Mouse (Mus musculus) brain, embryonic 18.5 days (tissue): Measurements from ENCODE around the gene Rcan2.

Source experiments
- DNase-seq: peaks from one replicate; pipeline ENCODE4 v3.0.0-alpha.2; 2012; ENCODE audit warnings: low read depth, low spot score

The Rcan2 gene

GRCm38 (mm10) chr17:43801077-43801476, at the start of gene Rcan2:
Gene Rcan2, plus strand, starts transcription at chr17:43801351.
- DNase-seq = no peak

- DNase-seq = no peak
Measured at GRCm38 (mm10) chr17:43752811-43753210, 48.3 kb upstream of the Rcan2 start.

- DNase-seq = no peak
Measured at GRCm38 (mm10) chr17:43754687-43755086, 46.5 kb upstream of the Rcan2 start.

DNA sequence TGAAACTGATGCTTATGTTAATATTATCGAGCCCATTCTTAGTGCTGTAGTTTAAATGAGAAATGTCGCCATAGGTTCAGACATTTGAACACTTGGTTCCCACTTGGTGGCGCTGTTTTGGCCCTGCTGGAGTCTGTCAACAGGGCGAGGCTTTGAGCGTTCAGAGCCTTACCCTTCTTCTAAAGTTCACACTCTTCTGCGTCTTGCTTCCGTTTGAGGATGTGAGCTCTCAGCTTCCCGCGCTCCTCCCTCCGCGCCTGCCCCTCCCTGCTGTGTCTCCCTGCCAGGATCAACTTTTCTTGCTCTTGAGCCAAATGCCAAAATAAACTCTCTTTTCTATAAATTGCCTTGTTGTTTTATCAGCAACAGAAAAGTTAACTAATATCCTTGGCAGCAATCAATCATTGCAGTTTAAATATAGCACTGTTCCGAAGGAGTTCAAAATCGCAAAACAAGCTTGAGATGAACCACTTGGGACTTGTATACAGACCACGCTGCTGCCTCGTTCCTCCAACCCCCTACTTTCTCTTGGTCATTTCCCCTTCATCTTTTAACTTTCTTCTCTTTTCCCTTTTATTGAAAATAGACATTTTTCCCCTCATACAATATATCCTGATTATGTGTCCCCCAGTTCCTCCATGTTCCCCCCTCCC, 42.4 kb upstream of the Rcan2 start:
- no peak for DNase-seq

DNA sequence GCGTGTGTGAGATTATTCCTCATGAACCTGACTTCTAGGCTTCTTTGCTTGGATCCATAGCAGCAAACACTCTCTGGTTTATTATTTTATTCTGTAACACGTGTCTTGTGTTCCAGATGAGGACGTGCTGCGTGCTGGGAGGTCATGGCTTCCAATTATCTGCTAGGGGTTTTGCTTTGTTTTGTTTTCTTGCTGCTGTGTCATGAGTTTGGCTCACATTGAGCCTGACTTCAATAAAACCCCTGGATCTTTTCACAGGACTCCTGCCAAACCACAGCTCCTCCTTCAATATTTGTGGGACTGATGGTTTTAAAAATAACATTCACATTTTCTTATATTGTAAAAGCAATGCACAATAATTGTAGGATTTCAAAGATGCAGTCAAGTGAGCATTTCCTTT, 16.6 kb upstream of the Rcan2 start:
- DNase-seq = no peak

- no peak for DNase-seq
Measured at GRCm38 (mm10) chr17:43788222-43788621, 12.9 kb upstream of the Rcan2 start.

GRCm38 (mm10) chr17:43789376-43789775, 11.8 kb upstream of the Rcan2 start:
- no peak for DNase-seq

- DNase-seq = no peak
Measured at GRCm38 (mm10) chr17:43791751-43792150, 9.4 kb upstream of the Rcan2 start.

DNA sequence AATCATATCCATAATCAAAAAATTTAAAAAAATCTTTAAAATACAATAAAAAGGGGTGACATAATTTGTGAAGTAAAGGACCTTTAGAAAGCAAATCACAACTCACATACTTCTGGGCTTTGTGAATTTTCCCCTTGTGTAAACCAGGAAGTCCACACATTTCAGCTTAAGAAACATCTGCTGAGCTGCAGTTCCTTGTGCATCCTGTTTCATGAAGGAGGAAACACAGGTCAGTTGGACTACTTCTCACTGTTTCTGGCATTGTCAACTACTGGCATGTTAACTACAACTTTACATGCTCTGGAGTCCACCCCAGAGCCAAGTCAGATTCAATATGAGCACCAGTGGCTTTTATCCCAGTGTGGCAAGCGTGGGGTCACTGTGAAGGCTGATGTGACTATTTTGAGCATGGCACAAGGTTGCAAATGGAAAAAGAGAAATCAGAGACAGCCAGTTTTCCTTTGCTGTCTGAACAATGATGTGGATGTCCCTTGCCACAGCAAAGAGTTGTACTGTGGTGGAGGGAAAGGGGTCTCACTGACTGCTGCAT, 6.3 kb upstream of the Rcan2 start:
- DNase-seq = no peak

DNA sequence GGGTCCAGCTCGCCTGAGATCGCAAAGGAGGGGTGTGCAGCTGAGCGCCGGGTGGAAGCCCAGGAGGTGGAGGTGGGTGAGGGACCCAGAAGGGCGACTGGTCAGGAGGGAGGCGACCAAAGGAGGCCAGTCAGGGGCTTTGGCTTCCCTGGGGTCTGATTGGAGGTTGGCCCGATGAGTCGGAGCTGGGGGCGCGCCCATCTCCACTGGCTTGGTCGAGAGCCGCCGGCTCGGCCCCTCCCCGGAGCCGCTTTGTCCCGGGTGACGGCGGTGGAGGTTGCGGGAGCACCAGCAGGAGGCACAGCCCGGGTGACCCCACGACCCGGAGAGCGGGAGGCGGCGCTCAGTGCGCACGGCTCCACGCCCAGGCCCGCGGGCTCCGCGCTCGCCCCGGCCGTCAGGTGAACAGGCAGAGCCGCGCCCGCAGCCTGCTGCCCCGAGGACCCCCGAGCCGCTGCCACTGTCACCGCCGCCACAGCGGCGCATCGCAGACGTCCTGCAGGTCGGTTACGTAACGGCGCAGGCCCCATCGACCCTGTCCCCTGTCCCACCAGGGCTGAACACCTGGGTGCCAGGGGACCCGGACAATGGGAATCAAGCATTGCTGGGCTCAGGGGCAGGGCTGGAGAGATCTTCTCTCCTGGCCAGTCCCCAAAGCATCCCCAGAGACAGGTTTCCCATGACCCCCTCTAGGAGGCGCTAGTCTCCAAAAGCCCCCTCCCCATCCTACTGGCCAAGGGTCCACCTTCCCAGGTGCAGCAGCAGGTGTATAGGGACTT, 633 bp downstream of the Rcan2 start:
- no peak for DNase-seq

GRCm38 (mm10) chr17:43802414-43802813, 1.3 kb downstream of the Rcan2 start:
- DNase-seq = no peak

- no peak for DNase-seq
Measured at GRCm38 (mm10) chr17:43803111-43803510, 2.0 kb downstream of the Rcan2 start.

DNA sequence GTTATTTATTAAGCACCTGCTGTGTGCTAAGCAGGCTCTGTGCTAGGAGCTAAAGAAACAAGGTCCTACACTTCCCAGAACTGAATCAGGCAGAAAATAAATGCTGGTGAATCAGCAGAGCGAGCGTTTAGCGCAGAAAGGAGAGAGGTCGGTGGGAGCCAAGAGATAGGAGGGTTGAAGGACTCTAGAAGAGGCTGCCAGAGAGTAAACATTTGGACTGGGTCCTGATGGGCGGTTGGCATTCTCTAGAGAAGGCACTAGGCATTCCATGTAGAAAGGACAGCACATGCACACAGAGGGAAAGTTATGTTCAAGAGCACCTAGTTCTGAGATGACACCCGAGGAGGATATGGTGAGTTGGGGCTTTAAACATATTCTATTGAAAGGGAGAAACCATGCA, 2.6 kb downstream of the Rcan2 start:
- DNase-seq = no peak

DNA sequence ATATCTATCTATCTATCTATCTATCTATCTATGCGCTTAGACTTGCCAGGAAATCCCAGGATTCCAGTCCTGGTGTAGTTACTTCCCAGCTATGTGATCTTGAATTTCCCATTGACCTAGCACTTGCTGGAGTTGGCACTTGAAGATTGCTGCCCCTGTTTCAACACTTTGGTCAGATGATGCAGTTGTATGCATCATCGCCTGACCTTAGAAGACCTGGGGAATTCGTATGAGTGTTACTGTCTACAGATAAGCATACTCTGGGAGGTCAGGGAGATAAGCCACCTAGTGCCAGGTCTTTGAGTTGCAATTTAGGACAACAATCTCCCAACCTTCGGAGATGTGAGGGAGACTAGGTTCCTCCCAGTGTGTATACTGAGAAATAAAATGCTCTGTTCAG, 5.7 kb downstream of the Rcan2 start:
- DNase-seq = no peak

DNA sequence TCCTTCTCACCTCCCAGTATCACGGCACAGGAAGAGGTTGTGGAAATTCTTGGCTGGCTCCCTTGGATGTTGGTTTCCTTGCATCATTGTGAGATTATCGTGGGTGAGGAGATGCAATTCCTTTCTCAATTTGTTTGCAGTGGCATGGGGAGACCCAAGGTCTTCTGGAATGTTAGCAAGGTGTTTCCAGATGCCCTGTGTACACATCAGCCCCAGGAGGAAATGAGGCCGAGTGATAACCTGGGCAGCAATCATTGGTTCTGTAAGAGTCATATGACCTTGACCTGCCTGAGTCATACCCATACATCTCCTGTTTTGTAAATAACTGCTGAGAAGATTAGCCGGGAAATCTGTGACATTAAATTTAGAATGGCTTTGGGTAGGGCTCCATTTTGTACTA, 10.3 kb downstream of the Rcan2 start:
- DNase-seq = no peak

- no peak for DNase-seq
Measured at GRCm38 (mm10) chr17:43815376-43815775, 14.2 kb downstream of the Rcan2 start.

GRCm38 (mm10) chr17:43816480-43816879, 15.3 kb downstream of the Rcan2 start:
- DNase-seq = no peak

- DNase-seq = no peak
Measured at GRCm38 (mm10) chr17:43817171-43817570, 16.0 kb downstream of the Rcan2 start.

- DNase-seq = no peak
Measured at GRCm38 (mm10) chr17:43818390-43818789, 17.2 kb downstream of the Rcan2 start.

GRCm38 (mm10) chr17:43820904-43821303, 19.8 kb downstream of the Rcan2 start:
- DNase-seq = peak; percentile 67

DNA sequence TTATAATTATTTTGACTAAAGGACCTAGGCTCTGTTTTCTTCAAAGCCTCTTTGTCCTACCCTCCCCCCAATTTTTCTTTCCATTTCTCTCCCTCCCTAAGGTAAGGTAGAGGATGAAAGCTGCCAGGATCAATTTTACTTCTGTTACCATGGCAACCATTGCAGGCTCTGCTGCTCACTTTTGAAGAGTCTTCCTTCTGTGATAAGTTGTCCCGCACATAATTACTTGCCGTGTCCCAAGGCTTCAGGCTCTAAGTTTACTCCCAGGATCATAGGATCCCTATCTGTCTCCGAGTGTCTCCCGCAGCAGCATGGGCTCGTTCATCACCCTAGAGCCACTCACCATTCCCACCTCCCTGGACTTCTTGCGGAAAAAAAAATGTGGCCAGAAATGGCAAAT, 21.1 kb downstream of the Rcan2 start:
- no peak for DNase-seq

- DNase-seq = no peak
Measured at GRCm38 (mm10) chr17:43822630-43823029, 21.5 kb downstream of the Rcan2 start.

GRCm38 (mm10) chr17:43824781-43825410, 23.7 kb downstream of the Rcan2 start:
- DNase-seq = no peak
